Mouse (Mus musculus): ENCODE measurements at regions not wholly inside any gene's neighbourhood (a gene's known extent, or its start where the extent isn't known, plus 50 kb on each side); places are given as distances from the start of the nearest gene placed in this dataset.

GRCm38 (mm10) chr6:117677062-117677461 is 163.9 kb upstream of the Zfp637 start:
- TF ChIP-seq CTCF (IDR thresholded peaks at IDR 0.05) (no peak), EP300 (IDR thresholded peaks at IDR 0.05) (no peak)

All from lung, postnatal 0 days (tissue).